Mouse (Mus musculus) liver, embryonic 14.5 days (tissue): Measurements from ENCODE around the gene Scarb2.

Source experiments
- CTCF ChIP-seq: IDR thresholded peaks from 2 replicates; pipeline ENCODE4 v1.5.1; 2016; ENCODE audit warnings: antibody characterized with exemption, low read depth, control low read depth
- EP300 ChIP-seq: IDR thresholded peaks from 2 replicates; pipeline ENCODE4 v1.6.1; 2016; ENCODE audit warnings: antibody characterized with exemption, low read depth

DNA sequence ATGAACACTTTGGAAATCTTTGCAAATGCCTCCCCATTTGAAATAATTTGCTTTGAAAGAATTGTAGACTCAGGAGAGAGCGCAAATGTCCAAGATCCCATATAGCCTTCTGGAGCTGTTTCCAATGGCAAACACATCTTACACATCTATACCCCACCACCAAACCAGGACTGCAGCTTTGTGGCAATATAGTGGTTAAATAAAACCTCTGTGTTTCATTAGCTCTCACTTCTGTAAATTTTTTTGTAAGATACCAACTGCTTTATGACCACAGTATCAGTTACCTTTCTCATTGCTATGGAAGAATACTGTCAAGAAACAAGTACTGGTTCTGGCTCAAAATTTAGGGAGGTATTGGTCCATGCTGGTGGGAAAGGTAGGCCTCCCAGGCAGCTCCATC lies 49.3 kb upstream of the Scarb2 start:
- no peak for TF ChIP-seq CTCF
- no peak for TF ChIP-seq EP300
